Mouse (Mus musculus) intestine, embryonic 15.5 days (tissue): ENCODE measurements at regions not wholly inside any gene's neighbourhood (a gene's known extent, or its start where the extent isn't known, plus 50 kb on each side); places are given as distances from the start of the nearest gene placed in this dataset.

Source experiments
- ATAC-seq: fragments of 200-750 bp; cut with Nextera tagmentation; 2 replicates; pipeline ENCODE4 v1.8.0; 2017; ENCODE audit warnings: moderate TSS enrichment, moderate library complexity
- H3K27ac ChIP-seq: fragments of 300-500 bp; sonication (generic); 2 replicates; pipeline ENCODE4 v1.5.1; 2015; ENCODE audit warnings: mild to moderate bottlenecking, inconsistent platforms
- H3K27me3 ChIP-seq: fragments of 300-500 bp; sonication (generic); replicated peaks from 2 replicates; pipeline ENCODE4 v1.6.1; 2015; ENCODE audit warnings: inconsistent platforms
- H3K36me3 ChIP-seq: fragments of 300-500 bp; sonication (generic); 2 replicates; pipeline ENCODE4 v1.6.1; 2015; ENCODE audit warnings: inconsistent platforms
- H3K4me1 ChIP-seq: fragments of 300-500 bp; sonication (generic); replicated peaks from 2 replicates; pipeline ENCODE4 v1.6.1; 2015; ENCODE audit warnings: inconsistent platforms
- H3K4me2 ChIP-seq: fragments of 300-500 bp; sonication (generic); replicated peaks from 2 replicates; pipeline ENCODE4 v1.6.1; 2015; ENCODE audit warnings: mild to moderate bottlenecking, inconsistent platforms
- H3K4me3 ChIP-seq: fragments of 300-500 bp; sonication (generic); replicated peaks from 2 replicates; pipeline ENCODE4 v1.5.1; 2015; ENCODE audit warnings: inconsistent platforms
- H3K9ac ChIP-seq: fragments of 300-500 bp; sonication (generic); 2 replicates; pipeline ENCODE4 v1.6.1; 2015; ENCODE audit warnings: inconsistent platforms
- H3K9me3 ChIP-seq: fragments of 300-500 bp; sonication (generic); 2 replicates; pipeline ENCODE4 v1.6.1; 2016; ENCODE audit warnings: inconsistent platforms
- WGBS: fragments of 180-500 bp; shearing (Covaris S2); methylation state at CpG from one replicate; pipeline ENCODE4 v1.1.7; 2015; 5-methylcytosine and 5-hydroxymethylcytosine counted together

DNA sequence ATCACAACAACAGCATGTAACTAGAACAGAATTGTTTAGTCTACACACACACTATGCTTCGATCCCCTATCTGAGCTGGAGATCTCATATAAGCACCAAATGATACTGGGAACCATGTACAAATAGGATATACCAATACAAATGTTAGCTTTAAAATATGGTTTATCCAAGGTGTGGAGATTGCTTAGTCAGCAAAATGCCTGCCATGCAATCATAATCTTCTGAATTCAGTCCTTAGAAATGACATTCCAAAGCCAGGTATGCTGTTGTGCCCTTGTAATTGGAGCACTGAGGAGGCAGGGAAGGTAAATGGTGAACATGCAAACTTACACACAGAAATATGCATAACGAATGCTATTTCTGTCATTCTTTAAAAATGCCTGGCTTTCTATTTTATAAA, 54.0 kb upstream of the Thsd7b start:
- WGBS = 84% methylated on average over 2 of the region's 2 CpGs
- no peak for ATAC-seq
- Histone ChIP-seq H3K36me3 (no peaks in the 10 kb centered on the region), H3K9ac (no peak overlapping the region), H3K4me1 (no peaks in the 10 kb centered on the region), H3K9me3 (no peaks in the 10 kb centered on the region), H3K27ac (no peak overlapping the region), H3K4me2 (no peak overlapping the region), H3K27me3 (no peaks in the 10 kb centered on the region), H3K4me3 (no peak overlapping the region)

DNA sequence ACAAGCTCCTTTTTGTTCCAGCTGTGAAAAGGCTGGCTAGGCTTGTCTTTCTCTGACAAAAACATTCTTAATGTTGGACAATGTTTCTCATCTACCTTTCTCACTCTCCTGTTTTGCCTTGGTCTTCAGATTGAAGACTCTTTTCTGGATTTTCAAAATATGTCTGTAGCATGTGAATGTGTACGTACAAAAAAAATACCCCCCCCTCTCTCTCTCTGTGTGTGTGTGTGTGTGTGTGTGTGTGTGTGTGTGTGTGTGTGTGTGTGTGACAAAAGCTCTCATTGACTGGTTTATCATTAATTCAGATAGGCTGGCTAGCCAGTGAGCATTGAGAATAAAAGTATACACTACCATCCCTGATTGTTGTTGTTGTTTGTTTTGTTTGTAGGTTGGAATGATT, 64.3 kb upstream of the Thsd7b start:
- WGBS = 80% methylated on average over 1 of the region's 1 CpGs

DNA sequence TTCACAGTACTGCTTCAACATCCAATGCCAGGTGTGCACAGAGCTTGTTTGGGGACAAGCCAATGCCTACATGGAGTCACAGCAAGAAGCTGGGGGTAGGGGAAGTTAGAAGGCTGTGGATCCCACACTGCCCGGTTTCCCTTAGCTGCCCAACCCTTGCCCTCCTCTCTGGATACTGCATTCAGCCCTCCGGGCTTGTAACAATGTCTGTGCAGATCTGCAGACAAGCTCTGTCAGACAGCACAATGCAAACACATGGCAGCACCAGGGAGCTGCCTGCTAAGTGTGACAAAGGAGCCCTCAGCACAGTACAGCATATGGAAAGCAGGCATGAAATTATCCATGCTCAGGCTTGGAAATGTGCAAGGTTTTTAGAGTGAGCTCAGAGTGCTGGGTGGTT, 64.7 kb upstream of the Thsd7b start:
- Histone ChIP-seq H3K4me3 (no peak overlapping the region), H3K27me3 (no peaks in the 10 kb centered on the region), H3K4me1 (no peaks in the 10 kb centered on the region), H3K4me2 (no peak overlapping the region), H3K9me3 (no peaks in the 10 kb centered on the region), H3K27ac (no peak overlapping the region), H3K36me3 (no peaks in the 10 kb centered on the region), H3K9ac (no peak overlapping the region)
- 58% methylated on average over 2 of the region's 2 CpGs for WGBS
- ATAC-seq = no peak

More for the DNA sequence above, 64.3 kb upstream of the Thsd7b start:
- no peak overlapping the region for H3K4me2 ChIP-seq
- H3K4me3 ChIP-seq = no peak overlapping the region
- no peaks in the 10 kb centered on the region for H3K27me3 ChIP-seq
- H3K27ac ChIP-seq = no peak overlapping the region
- H3K36me3 ChIP-seq = no peaks in the 10 kb centered on the region
- H3K4me1 ChIP-seq = no peaks in the 10 kb centered on the region
- no peak for ATAC-seq
- H3K9ac ChIP-seq = no peak overlapping the region
- H3K9me3 ChIP-seq = no peaks in the 10 kb centered on the region

DNA sequence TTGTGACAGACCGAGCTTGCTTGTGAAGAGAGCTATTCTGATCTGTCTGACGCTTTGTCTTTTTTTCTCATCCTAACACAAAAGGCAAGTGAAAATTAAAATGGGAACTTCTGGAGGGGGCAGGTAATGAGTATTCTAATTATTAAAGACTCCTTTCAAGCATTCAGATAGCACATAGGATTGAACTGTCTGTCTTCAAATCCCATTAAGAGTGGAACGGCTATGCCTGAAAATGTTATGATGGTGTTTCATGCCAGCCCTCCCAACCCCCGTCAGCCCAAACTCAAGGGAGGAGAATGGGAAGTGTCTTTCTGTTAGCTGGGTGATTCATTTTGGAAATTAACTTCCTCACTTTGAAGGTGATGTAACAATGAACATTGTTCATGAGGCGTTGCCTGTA, 65.4 kb upstream of the Thsd7b start:
- WGBS = 85% methylated on average over 5 of the region's 5 CpGs
- Histone ChIP-seq H3K9me3 (no peaks in the 10 kb centered on the region), H3K4me3 (no peak overlapping the region), H3K27ac (no peak overlapping the region), H3K36me3 (no peaks in the 10 kb centered on the region), H3K4me2 (no peak overlapping the region), H3K27me3 (no peaks in the 10 kb centered on the region), H3K4me1 (no peaks in the 10 kb centered on the region), H3K9ac (no peak overlapping the region)
- ATAC-seq = no peak

DNA sequence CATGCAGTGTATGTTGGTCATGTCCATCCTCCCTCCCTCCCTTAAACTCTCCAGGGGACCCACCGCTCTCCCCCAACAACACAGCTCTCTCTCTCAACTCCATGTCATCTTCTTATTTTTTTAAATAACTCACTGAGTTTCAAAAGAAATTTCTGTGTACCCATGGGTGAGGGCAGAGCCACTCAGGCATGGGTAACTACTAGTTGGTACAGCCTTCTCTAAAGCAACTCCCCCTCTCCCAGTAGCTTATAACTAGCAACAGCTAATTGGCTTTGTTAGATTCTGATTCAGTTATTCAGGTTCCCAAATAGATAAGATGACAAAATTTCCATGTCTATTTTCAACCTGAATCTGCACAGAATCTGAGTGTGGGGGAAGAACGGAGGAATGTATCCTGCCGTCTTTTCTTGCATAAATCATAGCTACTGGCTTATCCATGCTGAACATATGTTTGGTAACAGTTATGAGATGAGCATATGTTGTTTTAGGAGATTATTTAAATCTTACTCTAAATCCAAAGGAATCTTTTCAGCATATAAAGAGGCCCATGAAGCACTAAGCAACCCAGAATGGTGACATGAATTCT, 92.8 kb upstream of the Thsd7b start:
- 72% methylated on average over 3 of the region's 3 CpGs for WGBS

DNA sequence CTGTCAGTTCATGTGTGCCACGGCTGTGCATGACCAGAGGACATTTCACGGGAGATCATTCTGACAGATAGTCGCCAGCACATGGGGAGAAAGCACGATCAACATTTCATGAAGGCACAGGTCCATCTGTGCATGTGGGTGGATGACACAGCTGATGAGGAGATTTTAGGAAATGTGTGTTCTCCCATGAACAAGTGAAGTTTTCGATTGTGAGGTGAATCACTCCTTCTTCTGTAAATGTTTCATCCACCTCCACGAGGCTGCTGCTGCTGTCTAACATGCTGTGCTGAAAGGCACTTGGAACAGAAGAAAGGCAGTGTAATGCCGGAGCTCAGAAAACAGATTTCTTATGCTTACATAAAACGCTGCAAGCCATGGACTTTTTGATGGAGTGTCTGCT, 103.2 kb upstream of the Thsd7b start:
- 74% methylated on average over 8 of the region's 8 CpGs for WGBS
- Histone ChIP-seq H3K27me3 (no peaks in the 10 kb centered on the region), H3K9me3 (no peaks in the 10 kb centered on the region), H3K4me3 (no peak overlapping the region), H3K27ac (no peak overlapping the region), H3K36me3 (no peaks in the 10 kb centered on the region), H3K4me1 (no peaks in the 10 kb centered on the region), H3K9ac (no peak overlapping the region), H3K4me2 (no peak overlapping the region)
- no peak for ATAC-seq

More for the DNA sequence above, 92.8 kb upstream of the Thsd7b start:
- Histone ChIP-seq H3K9me3 (no peaks in the 10 kb centered on the region), H3K9ac (no peak overlapping the region), H3K27me3 (no peaks in the 10 kb centered on the region), H3K36me3 (no peaks in the 10 kb centered on the region), H3K4me1 (no peaks in the 10 kb centered on the region), H3K4me2 (no peak overlapping the region), H3K27ac (no peak overlapping the region), H3K4me3 (no peak overlapping the region)
- ATAC-seq = no peak

DNA sequence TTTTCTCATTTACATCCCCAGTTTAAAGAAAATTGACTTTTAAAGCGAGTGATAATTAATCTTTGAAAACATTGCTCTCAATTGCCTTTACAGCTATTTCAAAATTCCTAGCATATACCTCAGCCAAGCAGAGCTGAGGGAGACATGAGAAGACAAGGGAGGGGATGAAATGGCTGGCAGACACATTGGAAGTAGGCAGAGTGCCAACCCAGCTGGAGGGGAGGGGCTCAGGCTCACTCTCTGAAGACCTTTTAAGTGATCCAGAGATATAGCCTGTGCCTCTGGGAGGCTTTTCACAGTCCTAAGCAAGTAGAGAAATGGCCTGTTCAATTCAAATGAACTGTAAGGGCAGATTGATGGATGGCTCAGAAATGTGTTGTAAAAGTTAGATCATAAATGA, 122.5 kb upstream of the Thsd7b start:
- Histone ChIP-seq H3K27ac (no peak overlapping the region), H3K4me1 (no peaks in the 10 kb centered on the region), H3K4me3 (no peak overlapping the region), H3K9ac (no peak overlapping the region), H3K27me3 (no peaks in the 10 kb centered on the region), H3K4me2 (no peak overlapping the region), H3K9me3 (no peaks in the 10 kb centered on the region), H3K36me3 (no peaks in the 10 kb centered on the region)
- WGBS = 81% methylated on average over 1 of the region's 1 CpGs
- no peak for ATAC-seq

DNA sequence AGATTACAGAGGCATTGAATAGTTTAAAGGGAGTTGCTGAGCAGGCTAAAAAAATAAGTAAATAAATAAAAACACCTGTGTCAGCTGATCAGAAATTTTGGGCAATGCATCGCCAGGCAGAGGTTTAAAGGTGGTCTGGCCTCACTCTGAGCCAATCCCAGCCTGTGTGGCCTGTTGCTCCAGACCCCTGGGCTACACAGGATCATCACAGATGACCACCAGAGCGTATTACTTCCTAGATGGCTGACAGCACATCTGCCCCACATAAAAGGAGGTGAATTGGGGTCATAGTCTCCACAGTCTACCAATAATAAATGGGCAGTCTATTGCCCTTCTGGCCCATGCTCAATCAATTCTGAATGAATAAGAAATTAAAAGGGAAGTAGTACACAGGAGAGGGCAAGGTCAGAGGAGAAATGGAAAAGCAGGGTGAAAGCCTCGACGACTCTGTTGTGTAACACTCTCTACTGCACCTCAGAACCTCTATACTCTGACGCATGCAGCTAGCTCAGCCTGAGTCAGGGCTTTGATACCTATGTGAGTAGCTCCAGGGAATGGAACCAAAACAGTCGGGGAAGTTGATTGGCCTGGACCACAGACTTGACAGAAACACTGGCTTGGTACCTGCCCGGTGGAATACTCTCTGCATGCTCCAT, 124.2 kb upstream of the Thsd7b start:
- ATAC-seq = no peak
- Histone ChIP-seq H3K9ac (no peak overlapping the region), H3K36me3 (no peaks in the 10 kb centered on the region), H3K4me1 (no peaks in the 10 kb centered on the region), H3K9me3 (no peaks in the 10 kb centered on the region), H3K27me3 (no peaks in the 10 kb centered on the region), H3K4me3 (no peak overlapping the region), H3K27ac (no peak overlapping the region), H3K4me2 (no peak overlapping the region)
- 65% methylated on average over 7 of the region's 7 CpGs for WGBS

DNA sequence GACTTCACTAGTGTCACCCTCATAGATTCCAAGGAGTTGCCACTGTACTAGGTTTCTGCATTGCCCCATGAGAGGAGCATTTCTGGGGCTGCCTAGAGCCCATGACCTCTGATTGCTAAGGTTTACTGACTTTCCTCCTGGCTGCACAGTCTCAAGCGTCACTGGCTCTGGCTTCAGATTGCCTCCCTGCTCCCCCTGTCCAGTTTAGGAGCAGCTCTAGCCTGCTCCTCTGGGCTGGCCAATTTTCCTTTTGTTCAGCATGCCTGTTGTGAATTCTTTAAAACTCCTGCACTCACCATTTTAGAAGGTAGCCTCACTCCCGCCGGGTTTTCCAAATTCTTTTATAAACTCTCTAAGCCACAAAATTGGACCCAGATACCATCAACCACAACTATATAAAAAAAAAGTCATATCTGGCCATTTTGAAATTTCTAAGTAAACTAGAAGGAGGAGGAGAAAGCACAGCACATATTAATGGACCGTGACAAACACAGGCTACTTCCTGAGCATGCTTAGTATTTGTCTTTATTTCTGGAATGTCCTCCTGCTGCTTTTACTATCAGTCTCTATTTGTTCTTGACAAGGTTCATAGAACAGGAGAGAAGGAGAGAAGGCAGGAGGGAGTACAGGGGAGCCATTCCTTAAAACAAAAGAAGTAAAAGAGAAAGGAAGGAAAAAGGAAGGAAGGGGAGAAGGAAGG, 126.6 kb upstream of the Thsd7b start:
- no peaks in the 10 kb centered on the region for H3K9me3 ChIP-seq
- H3K4me3 ChIP-seq = no peak overlapping the region
- no peak overlapping the region for H3K4me2 ChIP-seq
- H3K27me3 ChIP-seq = no peaks in the 10 kb centered on the region
- 67% methylated on average over 4 of the region's 4 CpGs for WGBS
- no peaks in the 10 kb centered on the region for H3K36me3 ChIP-seq
- no peak for ATAC-seq
- H3K4me1 ChIP-seq = no peaks in the 10 kb centered on the region
- H3K9ac ChIP-seq = no peak overlapping the region
- H3K27ac ChIP-seq = no peak overlapping the region

DNA sequence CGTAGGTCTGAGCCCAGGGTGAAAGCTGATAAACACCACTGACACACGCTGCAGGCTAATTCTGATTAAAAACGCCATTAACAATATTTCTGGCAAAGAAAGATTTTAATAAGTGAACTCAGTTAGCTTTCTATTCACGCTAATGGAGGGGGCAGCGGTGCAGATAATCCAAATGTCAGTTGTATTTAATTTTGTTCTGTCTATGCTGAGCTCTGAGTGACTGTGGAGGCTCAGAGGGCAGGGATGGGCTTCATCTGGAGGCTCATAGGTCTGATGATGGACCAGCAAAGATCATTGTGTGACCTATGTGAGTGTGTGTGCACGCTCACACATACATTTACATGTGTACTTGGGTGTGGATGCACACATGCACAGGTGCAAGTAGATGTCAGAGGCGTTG, 134.3 kb upstream of the Thsd7b start:
- no peak overlapping the region for H3K9ac ChIP-seq
- H3K4me1 ChIP-seq = no peaks in the 10 kb centered on the region
- H3K4me2 ChIP-seq = no peak overlapping the region
- no peaks in the 10 kb centered on the region for H3K27me3 ChIP-seq
- no peaks in the 10 kb centered on the region for H3K9me3 ChIP-seq
- no peak overlapping the region for H3K27ac ChIP-seq
- no peaks in the 10 kb centered on the region for H3K36me3 ChIP-seq
- WGBS = 82% methylated on average over 7 of the region's 7 CpGs
- ATAC-seq = no peak
- H3K4me3 ChIP-seq = no peak overlapping the region

DNA sequence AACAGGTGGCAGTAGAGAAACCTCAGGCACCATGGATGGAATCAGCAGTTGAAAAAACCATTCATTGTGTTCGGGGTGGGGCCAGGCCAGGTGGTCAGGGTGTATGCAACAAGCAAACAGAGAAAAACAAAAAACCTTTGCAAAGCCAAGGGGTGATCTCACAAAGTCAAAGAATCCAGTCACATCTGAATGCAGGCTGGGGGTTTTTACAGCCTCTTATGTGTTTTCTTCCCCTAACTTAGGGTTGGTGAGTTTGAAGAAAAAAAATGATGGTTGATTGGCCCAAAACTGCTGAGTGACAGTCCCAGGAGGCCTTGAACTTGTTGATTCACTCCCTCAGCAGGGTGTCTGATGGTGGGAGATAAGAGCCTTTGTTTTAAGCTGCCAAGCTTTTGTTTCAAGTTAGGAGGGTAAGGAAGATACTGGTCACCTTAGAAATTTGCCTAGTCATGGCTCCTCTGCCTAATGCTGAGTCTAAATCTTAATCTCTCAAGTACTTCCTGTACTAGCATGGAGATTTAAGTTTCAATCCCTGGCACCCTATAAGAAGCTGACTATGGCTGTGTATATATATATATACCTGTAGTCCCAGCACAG, 166.0 kb upstream of the Thsd7b start:
- H3K4me3 ChIP-seq = no peak overlapping the region
- no peak for ATAC-seq
- H3K36me3 ChIP-seq = no peaks in the 10 kb centered on the region
- no peaks in the 10 kb centered on the region for H3K4me1 ChIP-seq
- H3K27ac ChIP-seq = no peak overlapping the region
- H3K9me3 ChIP-seq = no peaks in the 10 kb centered on the region
- H3K9ac ChIP-seq = no peak overlapping the region
- 73% methylated on average over 1 of the region's 1 CpGs for WGBS
- H3K4me2 ChIP-seq = no peak overlapping the region
- no peaks in the 10 kb centered on the region for H3K27me3 ChIP-seq

DNA sequence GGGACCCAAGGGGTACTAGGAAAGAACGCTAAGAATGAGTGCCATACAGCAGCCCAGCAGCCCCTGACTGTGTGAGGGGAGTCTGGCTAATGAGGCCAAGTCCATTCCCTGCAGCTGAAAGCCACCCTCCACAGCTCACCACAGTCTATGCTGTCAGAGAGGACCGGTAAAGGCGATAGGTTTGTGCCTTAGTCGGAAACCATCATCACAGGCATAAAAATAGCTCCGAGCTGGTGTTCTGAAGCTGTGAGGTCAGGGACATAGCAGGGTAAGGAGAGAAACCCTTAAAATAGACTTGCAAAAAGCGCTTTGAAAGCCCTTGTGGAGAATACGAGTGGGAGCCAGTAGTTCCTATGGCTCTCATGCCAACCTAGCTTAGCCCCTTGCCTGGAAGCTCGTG, 172.1 kb upstream of the Thsd7b start:
- Histone ChIP-seq H3K9me3 (no peaks in the 10 kb centered on the region), H3K4me1 (no peaks in the 10 kb centered on the region), H3K27ac (no peak overlapping the region), H3K36me3 (no peaks in the 10 kb centered on the region), H3K9ac (no peak overlapping the region), H3K27me3 (no peaks in the 10 kb centered on the region), H3K4me3 (no peak overlapping the region), H3K4me2 (no peak overlapping the region)
- no peak for ATAC-seq
- 90% methylated on average over 8 of the region's 8 CpGs for WGBS

DNA sequence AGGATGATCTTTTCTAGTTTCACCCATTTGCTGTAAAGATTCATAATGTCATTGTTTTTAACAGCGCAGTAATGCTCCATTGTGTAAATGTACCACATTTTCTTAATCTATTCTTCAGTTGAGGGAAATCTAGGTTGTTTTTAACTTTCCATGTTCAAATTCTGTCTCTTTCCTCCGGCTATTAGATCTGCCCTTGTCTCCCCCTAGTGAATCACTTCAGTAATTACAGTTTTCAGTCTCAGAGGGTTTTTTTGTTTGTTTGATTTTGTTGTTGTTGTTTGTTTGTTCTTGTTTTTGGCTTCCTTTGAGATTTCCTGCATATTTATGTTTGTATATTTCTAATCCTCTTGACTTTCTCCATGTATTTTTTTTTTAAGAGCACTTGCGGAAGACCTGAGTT, 194.8 kb upstream of the Thsd7b start:
- no peak overlapping the region for H3K4me2 ChIP-seq
- no peaks in the 10 kb centered on the region for H3K4me1 ChIP-seq
- WGBS = 72% methylated on average over 3 of the region's 3 CpGs

More for the DNA sequence above, 194.8 kb upstream of the Thsd7b start:
- Histone ChIP-seq H3K9ac (no peak overlapping the region), H3K9me3 (no peaks in the 10 kb centered on the region), H3K36me3 (no peaks in the 10 kb centered on the region), H3K27ac (no peak overlapping the region), H3K27me3 (no peaks in the 10 kb centered on the region), H3K4me3 (no peak overlapping the region)
- no peak for ATAC-seq
